Mouse (Mus musculus) lung, postnatal 25 days (tissue): ENCODE data around the gene Osbpl2.
A peak's percentile ranks its signal among the peaks of the same experiment; 100 is the strongest.
"Not testable (repeated sequence)": the region's sequence is repeated elsewhere in the genome, so short reads cannot be mapped to it uniquely, and the experiment has no call there.

Experiments used
- DNase-seq: peaks from one replicate; pipeline ENCODE4 v3.0.0; 2022; ENCODE audit warnings: low spot score

Gene Osbpl2

DNA sequence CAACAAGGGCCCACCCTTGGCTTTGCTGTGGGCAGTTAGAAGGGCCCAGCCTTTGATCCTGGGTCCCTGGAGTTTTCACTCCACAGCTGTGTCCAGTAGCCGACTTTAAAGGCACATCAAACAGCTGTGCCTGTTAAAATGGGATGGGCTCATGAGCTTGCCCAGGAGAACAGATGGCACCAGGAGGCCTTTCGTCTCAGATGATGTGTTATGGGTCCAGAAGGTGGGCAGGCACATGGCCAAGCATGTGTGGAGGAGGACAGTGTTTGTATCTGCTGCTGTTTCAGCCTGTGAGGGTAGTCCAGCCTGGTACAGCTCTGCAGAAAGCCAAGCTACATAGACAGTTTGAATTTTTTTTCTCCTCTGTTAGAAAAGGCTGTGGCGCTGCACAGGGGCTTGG, 35.7 kb downstream of the Osbpl2 start:
- no peak for DNase-seq

GRCm38 (mm10) chr2:180158627-180159026, 39.5 kb downstream of the Osbpl2 start:
- no peak for DNase-seq

DNA sequence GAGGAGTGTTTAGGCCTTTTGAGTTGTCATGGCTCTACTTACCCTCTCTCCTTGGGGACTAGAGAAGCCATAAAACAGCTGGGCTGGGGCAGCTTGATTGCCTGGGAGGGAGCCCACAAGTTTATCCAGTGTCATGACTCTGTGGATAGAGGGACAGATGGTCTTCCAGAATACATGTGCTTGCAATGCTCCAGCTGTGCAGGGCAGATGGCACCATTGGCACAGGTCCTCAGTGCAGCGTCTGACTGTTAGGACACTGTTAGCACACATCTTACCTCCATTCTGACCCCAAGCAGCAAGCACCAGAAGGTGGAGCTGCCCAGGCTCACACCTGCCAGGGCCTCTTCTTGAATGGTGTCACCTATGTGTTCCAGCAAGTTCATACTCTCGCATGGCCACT, 46.7 kb downstream of the Osbpl2 start:
- DNase-seq = no peak

DNA sequence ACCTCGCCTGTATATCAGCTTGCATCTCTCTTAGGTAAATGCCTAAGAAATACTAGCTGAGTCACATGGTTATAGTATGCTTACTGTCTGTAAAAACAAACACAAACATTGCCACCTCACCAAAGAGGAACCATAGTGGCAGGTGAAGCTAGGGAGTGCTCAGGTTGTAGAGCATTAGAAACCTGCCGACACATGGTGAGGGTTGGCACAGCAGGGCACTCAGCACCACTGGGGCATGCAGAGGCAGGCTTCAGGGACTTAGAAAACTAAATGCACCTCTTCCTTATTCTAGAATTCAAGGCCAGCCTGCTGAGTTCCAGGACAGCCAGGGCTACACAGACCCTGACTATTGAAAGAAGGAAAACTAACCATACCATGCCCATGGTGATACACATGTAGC, 47.8 kb downstream of the Osbpl2 start:
- no peak for DNase-seq

GRCm38 (mm10) chr2:180170151-180170805, 51.2 kb downstream of the Osbpl2 start:
- DNase-seq = no peak

- peak; percentile 96 for DNase-seq
Measured at GRCm38 (mm10) chr2:180170806-180171521, 51.9 kb downstream of the Osbpl2 start, which contains the start of gene Adrm1. Gene Adrm1, plus strand, starts transcription at chr2:180171485.

- no peak for DNase-seq
Measured at GRCm38 (mm10) chr2:180171522-180172070, 52.5 kb downstream of the Osbpl2 start.

GRCm38 (mm10) chr2:180172152-180172551, 53.0 kb downstream of the Osbpl2 start:
- DNase-seq = no peak

DNA sequence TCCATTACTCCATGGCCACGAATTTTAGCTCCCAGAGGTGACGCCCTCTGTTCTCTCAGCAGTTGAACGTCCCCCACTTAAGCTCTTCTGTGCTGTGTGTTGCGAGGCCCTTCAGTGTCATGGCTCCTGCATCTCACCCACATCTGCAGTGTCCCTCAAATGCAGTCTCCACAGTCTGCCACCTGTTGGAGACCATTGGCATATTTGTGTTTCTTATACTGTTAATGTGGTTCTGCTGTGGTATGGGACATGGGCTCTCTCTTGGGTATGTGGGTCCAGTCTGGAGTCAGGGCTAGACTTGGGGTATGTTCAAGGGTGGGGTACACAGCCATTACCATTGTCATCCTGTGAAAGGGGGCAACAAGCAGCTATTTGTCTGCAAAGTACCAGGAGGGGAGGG, 54.1 kb downstream of the Osbpl2 start:
- no peak for DNase-seq

- not testable (repeated sequence) for DNase-seq
Measured at GRCm38 (mm10) chr2:180173711-180174110, 54.6 kb downstream of the Osbpl2 start.

DNA sequence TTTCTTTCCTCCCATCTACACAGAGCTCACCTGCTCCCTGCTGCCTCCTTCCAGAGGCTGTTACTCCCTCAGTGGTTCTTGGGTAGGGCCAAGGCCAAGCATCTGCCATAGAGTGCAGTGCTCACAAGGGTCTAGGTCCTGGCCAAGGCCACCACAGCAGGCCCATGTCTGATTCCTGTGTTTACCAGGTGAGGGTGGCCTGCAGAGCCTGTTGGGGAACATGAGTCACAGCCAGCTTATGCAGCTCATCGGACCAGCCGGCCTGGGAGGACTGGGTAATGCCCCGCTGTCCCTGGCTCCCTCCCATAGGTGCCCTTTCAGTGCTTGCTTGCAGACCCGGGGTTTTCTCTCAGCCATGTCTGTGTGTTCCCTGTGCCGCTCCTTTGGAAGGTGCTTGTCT, 55.0 kb downstream of the Osbpl2 start:
- no peak for DNase-seq

DNA sequence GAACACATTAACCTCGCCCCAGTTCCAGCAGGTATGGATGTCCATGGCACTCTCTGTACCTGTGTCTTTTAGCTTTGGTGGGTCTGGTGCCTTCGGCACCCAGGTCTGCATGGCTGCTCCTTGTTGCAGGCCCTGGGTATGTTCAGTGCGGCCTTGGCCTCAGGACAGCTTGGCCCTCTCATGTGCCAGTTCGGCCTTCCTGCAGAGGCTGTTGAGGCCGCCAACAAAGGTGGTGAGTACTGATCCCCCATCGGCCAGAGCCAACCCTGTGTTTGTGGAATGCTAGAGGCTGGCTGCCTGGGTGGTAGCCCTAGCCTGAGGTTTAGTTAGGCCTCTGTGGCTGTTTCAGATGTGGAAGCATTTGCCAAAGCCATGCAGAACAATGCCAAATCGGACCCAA, 56.6 kb downstream of the Osbpl2 start:
- DNase-seq = no peak

DNA sequence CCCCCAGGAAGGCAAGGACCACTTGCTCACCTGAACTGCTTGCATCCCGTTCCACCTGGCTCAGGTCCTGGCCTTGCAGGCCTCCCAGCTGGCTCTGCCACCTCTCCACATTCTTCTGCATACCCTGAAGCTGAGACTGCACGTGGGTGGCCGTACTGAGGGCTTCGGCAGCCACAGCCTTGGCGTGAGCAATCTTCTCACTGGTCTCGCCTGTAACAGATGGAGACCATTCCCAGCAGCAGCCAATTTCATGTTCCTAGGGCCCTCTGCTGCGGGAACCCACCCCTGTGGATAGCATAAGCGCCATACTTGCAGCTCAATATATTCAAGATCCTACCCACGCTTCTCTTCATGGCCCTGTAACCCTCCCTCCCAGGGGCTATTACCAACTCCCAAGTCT, 62.4 kb downstream of the Osbpl2 start:
- no peak for DNase-seq

DNA sequence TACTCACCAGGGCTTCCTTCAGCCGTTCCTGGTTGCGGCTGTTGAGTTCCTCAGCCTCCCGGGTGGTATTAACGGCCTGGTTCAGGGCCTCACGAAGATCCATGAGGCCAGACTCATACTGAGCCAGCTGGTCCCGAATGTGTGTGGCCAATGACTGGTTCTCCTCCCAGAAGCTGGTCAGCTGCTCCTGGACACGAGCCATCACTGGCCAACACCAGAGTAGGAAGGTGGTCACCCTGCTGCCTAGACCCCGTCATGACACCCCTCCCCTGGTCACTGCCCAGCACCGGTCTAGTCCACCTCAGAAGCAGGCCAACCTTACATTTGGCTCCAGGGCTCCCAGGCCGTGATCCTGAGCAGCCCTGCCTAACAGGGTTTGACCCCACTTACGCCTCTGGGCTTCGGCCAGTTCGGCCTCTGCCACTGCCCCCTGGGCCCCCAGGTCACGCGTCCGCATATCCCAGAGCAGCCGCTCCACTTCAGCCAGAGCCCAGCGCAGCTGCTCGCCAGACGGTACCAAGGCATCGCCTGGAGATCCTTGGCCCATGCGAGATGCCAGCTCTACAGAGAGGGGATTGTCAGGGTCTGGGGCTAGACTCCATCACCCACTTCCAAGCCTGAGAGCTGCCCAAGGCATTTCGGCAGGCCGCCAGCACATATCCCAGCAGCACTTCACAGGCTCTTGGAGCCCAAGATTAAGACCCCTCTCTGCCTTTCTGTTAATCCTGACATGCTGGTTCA, 65.1 kb downstream of the Osbpl2 start:
- DNase-seq = no peak

GRCm38 (mm10) chr2:180184752-180185109, 65.6 kb downstream of the Osbpl2 start:
- DNase-seq = no peak

- DNase-seq = no peak
Measured at GRCm38 (mm10) chr2:180185686-180186085, 66.6 kb downstream of the Osbpl2 start.

- DNase-seq = no peak
Measured at GRCm38 (mm10) chr2:180187362-180187761, 68.3 kb downstream of the Osbpl2 start.

DNA sequence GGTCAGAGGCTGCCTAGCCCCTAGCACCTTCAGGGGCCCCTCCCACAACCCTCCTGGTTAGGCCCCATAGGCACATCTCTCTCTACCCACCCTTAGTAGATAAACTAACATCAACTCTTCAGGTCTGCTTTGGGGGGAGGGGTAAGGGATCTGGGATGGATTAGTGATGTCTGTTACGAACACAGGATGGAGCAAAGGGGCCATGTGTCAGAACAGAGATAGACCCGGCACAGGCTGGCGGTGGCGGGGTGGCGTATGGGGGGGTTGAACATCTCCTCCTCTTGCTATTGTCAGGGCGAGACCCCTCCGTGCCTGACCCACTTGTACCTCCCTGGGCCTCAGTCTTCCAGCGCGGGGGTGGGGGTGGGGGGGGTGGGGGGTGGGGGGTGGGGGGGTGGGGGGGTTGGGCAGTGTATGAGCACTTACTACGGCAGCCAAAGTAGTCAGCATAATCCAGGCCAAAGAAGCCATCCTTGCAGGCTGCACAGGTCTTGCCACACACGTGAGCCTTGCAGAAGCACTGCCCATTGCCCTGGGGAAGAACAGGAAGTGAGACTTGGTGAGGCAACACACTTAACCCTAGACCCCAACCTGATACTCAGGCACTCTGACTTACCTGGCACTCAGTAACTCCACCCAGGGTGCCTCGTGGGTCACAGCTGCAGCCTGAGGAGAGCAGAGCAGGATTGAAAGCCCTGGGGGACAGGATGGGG, 77.7 kb downstream of the Osbpl2 start:
- DNase-seq = no peak

DNA sequence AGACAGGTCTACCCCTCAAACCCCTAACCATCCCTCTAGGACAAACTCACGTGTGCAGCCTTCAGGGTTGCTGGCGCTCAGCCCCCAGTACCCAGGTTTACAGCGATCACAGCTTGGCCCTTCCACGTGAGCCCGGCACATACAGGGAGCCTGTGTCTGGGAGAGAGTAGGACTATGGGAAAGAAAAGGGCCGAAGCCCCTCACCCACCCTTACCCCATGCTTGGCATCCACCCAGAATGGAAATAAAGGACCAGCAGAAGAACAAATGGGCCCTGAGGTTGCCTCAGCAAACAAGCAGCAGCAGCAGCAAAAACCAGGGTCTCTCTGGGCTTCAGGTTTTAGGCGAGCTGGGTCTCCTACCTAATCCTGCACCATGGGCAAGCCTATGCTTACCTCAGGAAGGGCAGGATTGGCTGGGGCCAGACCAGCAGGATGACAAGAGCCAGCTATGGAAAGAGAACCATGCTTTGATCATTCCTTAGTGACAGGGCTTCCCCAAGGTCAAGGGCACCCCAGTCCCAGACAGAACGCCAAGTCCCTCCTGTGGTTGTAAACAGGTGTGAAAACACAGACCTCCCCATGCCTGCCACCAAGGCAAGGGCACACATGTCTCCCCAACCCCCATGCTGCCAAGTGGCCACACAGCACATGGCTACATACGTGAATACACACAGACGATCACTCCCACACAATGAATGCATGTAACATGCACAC, 78.4 kb downstream of the Osbpl2 start:
- DNase-seq = no peak

GRCm38 (mm10) chr2:180198782-180199181, 79.7 kb downstream of the Osbpl2 start:
- DNase-seq = no peak

DNA sequence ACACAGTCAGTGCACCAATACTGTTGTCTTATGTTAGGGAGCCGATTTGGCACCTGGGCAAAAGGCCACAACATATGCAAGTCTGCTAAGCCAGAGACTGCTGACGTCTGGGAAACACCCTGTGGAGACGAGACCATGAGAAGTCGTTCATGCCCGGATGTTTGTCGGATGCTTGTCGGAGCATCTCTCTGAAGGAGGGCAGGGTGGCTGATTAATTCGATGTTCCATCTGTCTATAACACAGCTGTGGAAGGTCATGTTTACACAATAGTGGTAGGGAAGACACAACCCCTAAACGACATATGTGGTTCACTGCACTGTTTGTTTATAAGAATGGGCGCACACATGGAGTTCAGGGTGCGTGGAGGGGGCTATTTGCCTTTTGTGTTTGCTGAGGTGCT, 81.6 kb downstream of the Osbpl2 start:
- DNase-seq = no peak

DNA sequence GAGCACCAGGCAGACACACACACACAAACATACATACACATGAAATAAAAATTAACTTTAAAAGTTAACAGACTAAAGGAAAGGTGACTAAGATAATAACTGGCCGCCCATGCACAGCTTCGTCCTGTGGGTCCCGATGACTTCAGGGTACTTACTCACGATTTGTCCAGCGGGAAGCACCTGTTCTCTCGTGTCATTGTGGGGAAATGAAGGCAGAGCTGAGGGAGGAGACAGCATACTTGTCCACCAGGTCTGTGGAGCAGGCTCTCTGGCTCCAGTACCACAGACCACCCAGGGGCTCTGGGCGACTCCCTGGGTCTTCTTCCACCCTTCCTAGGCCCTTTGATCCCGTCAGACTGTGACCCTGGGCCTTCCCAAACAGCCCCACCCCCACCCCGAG, 82.2 kb downstream of the Osbpl2 start:
- no peak for DNase-seq
